Mouse (Mus musculus) thymus, adult 18-20 months (tissue): Measurements from ENCODE around the gene Glcci1.

Experiments used
- DNase-seq, 2 experiments: peaks; one replicate each; pipeline ENCODE4 v3.0.0; 2022; ENCODE audit warnings: mixed read lengths in 2 of 2

Gene Glcci1

GRCm38 (mm10) chr6:8509551-8509950 is at the start of gene Glcci1:
TSS of gene Glcci1 (plus strand) at chr6:8509600.
- no peak for DNase-seq

DNA sequence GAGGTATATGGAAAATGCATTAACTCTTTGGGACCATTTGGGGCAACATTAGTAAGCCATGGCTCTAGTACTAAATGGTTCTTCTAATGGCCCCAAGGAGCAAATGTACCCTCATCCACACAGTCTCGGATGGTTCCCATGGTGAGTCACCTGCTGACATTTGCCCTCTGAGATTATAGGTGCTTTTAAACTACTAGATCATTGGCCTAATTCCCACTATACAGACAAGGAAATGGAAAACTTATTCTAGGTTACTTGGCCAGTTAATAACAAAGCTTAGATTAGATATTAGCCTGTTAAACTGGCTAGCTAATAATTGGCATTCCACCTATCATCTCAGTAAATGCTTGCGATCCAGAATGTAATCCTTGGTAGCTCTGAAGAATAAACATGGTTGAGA is 47.0 kb upstream of the Glcci1 start:
- DNase-seq: no peak

DNA sequence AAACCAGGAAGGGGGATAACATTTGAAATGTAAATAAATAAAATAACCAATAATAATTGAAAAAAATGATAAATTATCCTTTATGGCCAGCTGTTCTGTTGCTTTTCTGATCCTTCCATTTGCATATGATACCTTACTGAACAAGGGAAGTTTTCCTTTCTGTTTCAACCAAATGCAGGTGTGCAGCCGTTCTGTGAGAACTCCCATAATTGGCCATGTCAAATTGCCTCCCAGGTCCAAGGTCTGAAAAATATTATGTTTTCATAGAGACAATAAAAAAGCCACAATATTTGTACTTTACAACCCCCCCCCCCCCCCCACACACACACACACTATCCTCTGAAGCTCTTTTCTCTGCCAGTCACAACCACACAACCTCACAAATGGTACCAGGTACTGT is 44.0 kb upstream of the Glcci1 start:
- no peak for DNase-seq

DNA sequence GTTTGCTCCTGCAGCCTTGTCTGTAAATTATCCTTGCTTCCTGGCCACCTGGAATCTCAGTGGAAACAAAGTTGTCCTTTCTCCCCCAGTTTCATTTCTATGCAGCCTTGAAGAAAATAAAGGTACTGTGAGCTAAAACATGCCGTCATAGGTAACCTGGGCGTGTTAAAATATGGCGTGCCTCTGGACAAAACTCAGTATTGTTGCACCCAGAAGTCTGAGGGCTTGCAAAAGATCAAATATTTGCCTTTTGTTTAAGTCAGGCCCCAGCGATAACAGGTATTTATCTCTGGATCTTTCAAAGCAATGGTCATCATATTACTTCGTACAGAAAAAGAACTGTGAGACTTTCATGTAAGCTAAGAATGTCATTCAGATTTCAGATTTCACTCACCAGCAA is 43.4 kb upstream of the Glcci1 start:
- no peak for DNase-seq

DNA sequence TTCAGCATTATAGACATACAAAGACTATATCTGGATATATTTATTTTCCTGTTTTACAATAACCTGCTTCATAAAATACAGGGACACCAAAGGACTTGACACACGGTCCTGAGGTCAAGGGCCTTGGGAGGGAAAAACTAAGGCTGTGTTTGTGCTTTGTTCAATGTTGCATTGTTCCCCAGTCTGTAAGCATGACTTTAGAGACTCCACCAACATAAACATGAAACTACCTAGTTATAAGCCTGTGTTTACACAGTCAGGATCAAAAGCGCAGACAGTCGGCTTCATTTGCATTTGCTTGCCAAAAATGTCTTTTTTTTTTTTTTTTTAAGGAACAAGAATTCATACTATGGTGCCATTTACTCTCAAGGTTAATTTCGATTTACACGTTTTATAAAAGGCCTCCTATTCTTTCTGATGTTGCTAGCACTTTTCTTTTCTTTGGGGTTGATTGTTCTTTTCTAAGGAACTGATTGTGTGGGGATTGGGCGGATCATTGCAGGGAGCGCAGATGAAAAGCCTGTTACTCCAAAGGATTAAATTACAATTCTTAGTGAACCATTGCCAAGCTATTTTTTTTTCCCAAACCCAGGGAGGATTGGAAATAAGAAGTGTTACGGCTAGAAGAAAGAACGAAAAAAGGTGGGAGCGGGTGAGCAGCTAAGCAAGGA is 41.6 kb upstream of the Glcci1 start:
- no peak for DNase-seq

- DNase-seq: no peak
Measured at GRCm38 (mm10) chr6:8469918-8470317, 39.5 kb upstream of the Glcci1 start.

DNA sequence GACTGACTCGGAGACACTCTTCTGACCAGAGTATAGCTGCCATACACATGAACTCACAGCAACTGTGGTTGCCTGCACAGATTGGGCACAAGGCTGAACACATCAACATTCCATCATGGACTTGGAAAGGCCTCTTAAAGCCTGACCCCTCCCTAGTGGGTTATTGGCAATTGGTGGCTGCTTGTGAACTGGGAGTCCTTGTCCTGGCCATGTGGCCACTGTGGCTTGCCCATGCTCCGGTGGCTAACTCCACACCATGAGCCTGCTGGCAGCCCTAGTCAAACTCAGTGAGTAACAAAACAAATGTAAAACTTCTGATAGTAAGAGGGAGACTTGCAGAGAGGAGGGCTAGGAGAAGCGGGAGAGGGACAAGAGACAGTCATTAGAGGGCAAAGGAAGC is 37.3 kb upstream of the Glcci1 start:
- DNase-seq: no peak

DNA sequence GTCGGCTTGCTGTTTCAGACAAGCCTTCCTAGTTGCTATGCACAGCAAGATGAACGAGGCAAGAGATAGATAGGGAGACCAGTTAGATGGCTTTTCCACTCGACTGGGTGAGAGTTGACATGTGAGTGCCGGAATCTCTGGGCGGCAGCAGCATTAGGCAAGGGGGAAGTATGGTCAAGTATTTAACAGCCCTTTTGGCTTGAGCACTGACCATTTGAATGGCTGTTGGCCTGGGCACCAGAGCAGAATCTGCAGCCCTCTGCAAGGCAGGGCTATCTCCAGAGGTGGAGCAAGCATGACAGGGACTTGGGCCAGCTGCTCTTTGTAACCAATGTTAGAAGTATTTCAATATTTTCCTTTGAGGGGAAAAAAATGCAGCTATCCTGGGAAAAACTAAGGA is 36.5 kb upstream of the Glcci1 start:
- no peak for DNase-seq

GRCm38 (mm10) chr6:8473498-8473897 is 35.9 kb upstream of the Glcci1 start:
- DNase-seq: no peak

DNA sequence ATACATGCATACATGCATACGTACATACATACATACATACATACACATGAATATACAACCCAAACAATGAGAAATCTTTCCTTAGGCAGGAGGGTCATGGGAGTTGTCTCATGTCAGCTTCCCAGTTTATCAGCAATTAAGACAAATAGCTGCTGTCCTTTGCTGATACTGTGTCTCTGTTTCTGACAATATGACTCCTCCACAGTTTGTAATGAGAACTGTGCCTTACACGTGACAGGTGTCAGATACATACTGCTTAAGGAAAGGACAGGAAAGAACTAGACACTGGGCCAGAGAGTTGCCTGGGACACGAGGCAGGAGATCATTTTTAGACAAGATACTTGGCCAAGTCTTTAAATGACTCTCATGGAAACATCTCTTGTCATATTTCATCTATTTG is 35.1 kb upstream of the Glcci1 start:
- no peak for DNase-seq

DNA sequence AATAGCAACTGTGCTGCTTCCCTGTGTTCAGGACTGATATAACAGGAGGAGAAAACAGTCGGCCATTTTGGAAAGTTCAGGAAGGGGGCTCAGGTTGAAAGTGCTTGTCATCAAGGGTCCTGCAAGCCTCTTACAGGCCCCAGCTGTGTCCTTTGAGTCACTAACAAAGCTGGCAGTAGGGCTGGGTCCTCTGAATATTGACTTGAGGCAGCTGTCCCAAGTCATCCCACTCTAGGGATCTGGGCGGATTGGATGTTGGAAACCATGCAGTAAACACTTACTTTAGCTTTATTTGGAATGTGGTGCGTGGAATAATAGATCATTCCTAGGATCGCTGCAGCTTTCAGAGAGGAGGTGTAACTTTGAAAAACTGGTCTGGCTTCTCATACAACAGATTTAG is 34.6 kb upstream of the Glcci1 start:
- no peak for DNase-seq

GRCm38 (mm10) chr6:8479176-8479575 is 30.2 kb upstream of the Glcci1 start:
- no peak for DNase-seq

- DNase-seq: peak in 1 of 2 experiments; percentile 61
Measured at GRCm38 (mm10) chr6:8484437-8485275, 24.7 kb upstream of the Glcci1 start.

GRCm38 (mm10) chr6:8485414-8486175 is 23.8 kb upstream of the Glcci1 start:
- peak; percentile 78 to 92 for DNase-seq

- no peak for DNase-seq
Measured at GRCm38 (mm10) chr6:8486391-8487043, 22.9 kb upstream of the Glcci1 start.

GRCm38 (mm10) chr6:8487044-8487853 is 22.2 kb upstream of the Glcci1 start:
- no peak for DNase-seq

DNA sequence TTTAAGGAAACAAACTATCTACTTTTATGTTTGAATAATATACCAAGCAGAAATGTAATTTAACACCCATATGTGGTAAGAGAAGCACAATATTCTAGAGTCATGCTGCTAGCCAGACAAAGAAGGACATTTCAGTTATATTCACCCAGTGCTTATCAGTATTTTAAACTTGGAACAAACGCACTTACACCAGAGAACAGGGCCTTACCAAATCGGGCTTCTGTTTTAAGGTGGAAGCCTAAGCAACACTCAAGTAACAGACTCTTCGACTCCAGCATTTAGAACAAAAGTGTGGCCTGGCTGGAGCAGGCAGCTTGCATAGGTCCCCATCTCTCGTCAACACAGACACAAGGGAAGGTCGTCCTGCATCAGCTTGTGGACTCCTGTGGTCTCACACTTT is 21.2 kb upstream of the Glcci1 start:
- DNase-seq: no peak

DNA sequence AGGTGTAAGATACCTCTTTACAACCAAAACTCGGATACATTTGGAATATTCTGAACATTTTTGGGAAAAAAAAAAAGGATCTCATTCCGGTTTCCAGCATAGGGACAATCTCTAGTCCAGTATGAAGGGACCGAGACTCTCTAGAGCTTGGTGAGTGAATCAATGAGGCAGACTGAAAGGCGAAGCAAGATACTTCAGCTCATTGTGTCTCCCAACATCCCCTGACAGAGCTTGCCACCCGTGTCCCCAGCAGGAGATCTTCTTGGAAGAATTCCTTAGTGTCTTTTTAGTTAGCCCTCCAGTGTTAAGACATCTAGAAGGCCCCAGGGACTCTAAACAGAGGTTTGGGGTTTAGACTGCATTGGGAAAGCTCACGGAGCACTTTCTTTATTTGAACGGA is 20.1 kb upstream of the Glcci1 start:
- DNase-seq: no peak

GRCm38 (mm10) chr6:8489938-8490585 is 19.3 kb upstream of the Glcci1 start:
- DNase-seq: no peak

DNA sequence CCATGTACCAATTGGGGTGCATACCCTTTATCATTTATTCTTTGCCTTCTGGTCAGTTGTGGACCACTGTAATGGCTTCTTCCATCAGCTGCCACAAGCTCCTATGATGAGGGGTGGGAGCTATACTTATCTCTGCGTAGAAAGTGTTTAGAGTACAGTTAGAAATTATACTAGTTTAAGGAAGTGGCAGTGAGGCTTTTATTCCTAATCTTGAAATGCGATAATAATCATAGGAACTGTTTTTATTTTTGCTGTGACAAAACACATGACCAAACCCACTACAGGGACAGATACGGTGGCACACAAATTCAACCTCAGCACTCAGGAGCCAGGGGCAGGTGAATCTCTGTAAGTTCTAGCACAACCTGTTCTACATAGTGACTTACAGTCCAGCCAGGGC is 17.2 kb upstream of the Glcci1 start:
- no peak for DNase-seq

- DNase-seq: no peak
Measured at GRCm38 (mm10) chr6:8495109-8495826, 14.1 kb upstream of the Glcci1 start.
